Mouse (Mus musculus) MEL (cell line): Measurements from ENCODE around the gene Chrng. TPM values are rescaled to one million over a fixed set of nuclear protein-coding genes. Genes with fewer than 3 reads are reported as not detected.
A peak's percentile ranks its signal among the peaks of the same experiment; 100 is the strongest.

Source experiments
- DNase-seq: peaks from one replicate; pipeline ENCODE4 v3.0.0; 2011; ENCODE audit warnings: low read depth, low spot score
- H3K27ac ChIP-seq: 2 replicates; pipeline ENCODE4 v1.5.1; 2012; ENCODE audit warnings: low read depth, mild to moderate bottlenecking, control low read depth, low read length, moderate library complexity; ENCODE audit not compliant: control insufficient read depth
- H3K27me3 ChIP-seq, 2 experiments: fragments of 150-350 bp in 1 of 2; sonication (generic) in 1 of 2; 2 replicates each; pipeline ENCODE4 v1.6.1; 2012; ENCODE audit warnings: low read length in 2 of 2, mild to moderate bottlenecking in 2 of 2, improper control_type of control experiment in 1 of 2, moderate library complexity in 1 of 2; ENCODE audit not compliant: insufficient read depth in 2 of 2, control insufficient read depth in 1 of 2
- H3K36me3 ChIP-seq, 2 experiments: 2 replicates each; pipeline ENCODE4 v1.6.1; 2012 to 2014; ENCODE audit warnings: low read length in 2 of 2, improper control_type of control experiment in 1 of 2, inconsistent platforms in 1 of 2, mild to moderate bottlenecking in 1 of 2; ENCODE audit not compliant: insufficient read depth in 2 of 2, control insufficient read depth in 1 of 2
- H3K4me1 ChIP-seq, 2 experiments: fragments of 150-350 bp in 1 of 2; sonication (generic) in 1 of 2; 2 replicates each; pipeline ENCODE4 v1.6.1; 2012; ENCODE audit warnings: low read length in 2 of 2, improper control_type of control experiment in 1 of 2, mild to moderate bottlenecking in 1 of 2; ENCODE audit not compliant: insufficient read depth in 2 of 2, control insufficient read depth in 1 of 2
- H3K4me3 ChIP-seq, 2 experiments: fragments of 150-350 bp in 1 of 2; sonication (generic) in 1 of 2; 2 replicates each; pipeline ENCODE4 v1.5.1; 2012; ENCODE audit warnings: low read depth in 2 of 2, low read length in 2 of 2, mild to moderate bottlenecking in 2 of 2, moderate library complexity in 2 of 2, control low read depth in 1 of 2, improper control_type of control experiment in 1 of 2; ENCODE audit not compliant: control insufficient read depth in 1 of 2, insufficient read depth in 1 of 2
- H3K79me2 ChIP-seq: 2 replicates; pipeline ENCODE4 v1.6.1; 2012; ENCODE audit warnings: mild to moderate bottlenecking, low read length, moderate library complexity; ENCODE audit not compliant: control insufficient read depth, poor library complexity, insufficient read depth
- H3K9ac ChIP-seq: 2 replicates; pipeline ENCODE4 v1.6.1; 2012; ENCODE audit warnings: low read depth, mild to moderate bottlenecking, control low read depth, low read length, moderate library complexity; ENCODE audit not compliant: control insufficient read depth, poor library complexity, severe bottlenecking
- H3K9me3 ChIP-seq: fragments of 150-350 bp; sonication (generic); replicated peaks from 2 replicates; pipeline ENCODE4 v1.6.1; 2012; ENCODE audit warnings: mild to moderate bottlenecking, low read length, improper control_type of control experiment, moderate library complexity; ENCODE audit not compliant: insufficient read depth
- CTCF ChIP-seq, 3 experiments: IDR thresholded peaks in 2 of 3; conservative IDR thresholded peaks in 1 of 3; 2 replicates each; pipeline ENCODE4 v1.5.1; 2011 to 2012; ENCODE audit warnings: low read length in 3 of 3, low read depth in 2 of 3, mild to moderate bottlenecking in 2 of 3, improper control_type of control experiment in 1 of 3, inconsistent platforms in 1 of 3, mixed read lengths in 1 of 3, moderate library complexity in 1 of 3; ENCODE audit not compliant: control insufficient read depth in 1 of 3, insufficient read depth in 1 of 3, poor library complexity in 1 of 3, severe bottlenecking in 1 of 3
- EP300 ChIP-seq, 2 experiments: IDR thresholded peaks; 2 replicates each; pipeline ENCODE4 v1.6.1; 2011; ENCODE audit warnings: improper control_type of control experiment in 2 of 2, low read length in 2 of 2, low read depth in 1 of 2, mild to moderate bottlenecking in 1 of 2
- ETS1 ChIP-seq: IDR thresholded peaks from 2 replicates; pipeline ENCODE4 v1.6.1; 2012; ENCODE audit warnings: low read depth, mild to moderate bottlenecking, inconsistent platforms, low read length, improper control_type of control experiment, moderate library complexity
- GATA1 ChIP-seq: IDR thresholded peaks from 2 replicates; pipeline ENCODE4 v1.6.1; 2011; ENCODE audit warnings: low read depth, low read length, improper control_type of control experiment
- HCFC1 ChIP-seq: IDR thresholded peaks from 2 replicates; pipeline ENCODE4 v1.6.1; 2012; ENCODE audit warnings: low read depth, mild to moderate bottlenecking, inconsistent platforms, low read length, improper control_type of control experiment, moderate library complexity
- KAT2A ChIP-seq: conservative IDR thresholded peaks from 2 replicates; pipeline ENCODE4 v1.6.1; 2012; ENCODE audit warnings: low read depth, low read length, improper control_type of control experiment, inconsistent platforms
- MAX ChIP-seq: IDR thresholded peaks from 2 replicates; pipeline ENCODE4 v1.6.1; 2011; ENCODE audit warnings: low read length, improper control_type of control experiment
- MAZ ChIP-seq: IDR thresholded peaks from 2 replicates; pipeline ENCODE4 v1.6.1; 2012; ENCODE audit warnings: low read depth, mild to moderate bottlenecking, inconsistent platforms, low read length, improper control_type of control experiment
- MEF2A ChIP-seq: IDR thresholded peaks from 2 replicates; pipeline ENCODE4 v1.6.1; 2014; ENCODE audit warnings: low read depth, mild to moderate bottlenecking, inconsistent platforms, low read length, improper control_type of control experiment; ENCODE audit not compliant: poor library complexity, insufficient replicate concordance, severe bottlenecking; ENCODE audit errors: extremely low read depth
- MXI1 ChIP-seq: IDR thresholded peaks from 2 replicates; pipeline ENCODE4 v1.6.1; 2011; ENCODE audit warnings: mild to moderate bottlenecking, low read depth, low read length, improper control_type of control experiment
- MYB ChIP-seq: IDR thresholded peaks from 2 replicates; pipeline ENCODE4 v1.6.1; 2011; ENCODE audit warnings: mild to moderate bottlenecking, low read depth, low read length, improper control_type of control experiment
- POLR2A ChIP-seq, 2 experiments: IDR thresholded peaks; 2 replicates each; pipeline ENCODE4 v1.6.1; 2011 to 2012; ENCODE audit warnings: low read length in 2 of 2, mild to moderate bottlenecking in 2 of 2, control low read depth in 1 of 2, improper control_type of control experiment in 1 of 2, low read depth in 1 of 2, moderate library complexity in 1 of 2; ENCODE audit not compliant: control insufficient read depth in 1 of 2, insufficient read depth in 1 of 2, poor library complexity in 1 of 2
- POLR2AphosphoS5 ChIP-seq: IDR thresholded peaks from 2 replicates; pipeline ENCODE4 v1.6.1; 2012; ENCODE audit warnings: low read depth, borderline replicate concordance, mild to moderate bottlenecking, inconsistent platforms, low read length, moderate library complexity, mixed read lengths
- RAD21 ChIP-seq: IDR thresholded peaks from 2 replicates; pipeline ENCODE4 v1.6.1; 2011; ENCODE audit warnings: mild to moderate bottlenecking, low read depth, low read length, improper control_type of control experiment
- SIN3A ChIP-seq: IDR thresholded peaks from 2 replicates; pipeline ENCODE4 v1.6.1; 2012; ENCODE audit warnings: low read length, improper control_type of control experiment, inconsistent platforms
- SMC3 ChIP-seq: IDR thresholded peaks from 2 replicates; pipeline ENCODE4 v1.6.1; 2011; ENCODE audit warnings: low read depth, low read length, improper control_type of control experiment
- TAL1 ChIP-seq: IDR thresholded peaks from 2 replicates; pipeline ENCODE4 v1.6.1; 2012; ENCODE audit warnings: mild to moderate bottlenecking, inconsistent platforms, low read length, moderate library complexity, mixed read lengths
- TCF12 ChIP-seq: IDR thresholded peaks from 2 replicates; pipeline ENCODE4 v1.6.1; 2014; ENCODE audit warnings: low read depth, mild to moderate bottlenecking, inconsistent platforms, low read length, improper control_type of control experiment, moderate library complexity
- ZC3H11A ChIP-seq: IDR thresholded peaks from 2 replicates; pipeline ENCODE4 v1.6.1; 2012; ENCODE audit warnings: low read depth, mild to moderate bottlenecking, inconsistent platforms, low read length, improper control_type of control experiment
- ZMIZ1 ChIP-seq: IDR thresholded peaks from 2 replicates; pipeline ENCODE4 v1.6.1; 2012; ENCODE audit warnings: low read depth, mild to moderate bottlenecking, inconsistent platforms, low read length, improper control_type of control experiment, moderate library complexity
- polyA plus RNA-seq, 2 experiments: library from polyadenylated mRNA; stranded (reverse) in 1 of 2; unstranded in 1 of 2; fragments of >175 nt in 1 of 2; fragments of >200 nt in 1 of 2; gene quantifications; 2 replicates each; pipeline versions ENCODE4 v1.2.1 to v1.2.4; 2012; ENCODE audit warnings: low replicate concordance in 2 of 2, low read depth in 1 of 2; ENCODE audit not compliant: insufficient read length in 2 of 2, insufficient read depth in 1 of 2, missing spikeins in 1 of 2
- total RNA-seq: library from RNA; depleted of rRNA; stranded (reverse); fragments of 300-350 nt; gene quantifications from 2 replicates; pipeline ENCODE4 v1.2.3, GENCODE M21; 2012

Chrng gene
- total and polyA plus RNA-seq, 3 experiments, result not detected

DNA sequence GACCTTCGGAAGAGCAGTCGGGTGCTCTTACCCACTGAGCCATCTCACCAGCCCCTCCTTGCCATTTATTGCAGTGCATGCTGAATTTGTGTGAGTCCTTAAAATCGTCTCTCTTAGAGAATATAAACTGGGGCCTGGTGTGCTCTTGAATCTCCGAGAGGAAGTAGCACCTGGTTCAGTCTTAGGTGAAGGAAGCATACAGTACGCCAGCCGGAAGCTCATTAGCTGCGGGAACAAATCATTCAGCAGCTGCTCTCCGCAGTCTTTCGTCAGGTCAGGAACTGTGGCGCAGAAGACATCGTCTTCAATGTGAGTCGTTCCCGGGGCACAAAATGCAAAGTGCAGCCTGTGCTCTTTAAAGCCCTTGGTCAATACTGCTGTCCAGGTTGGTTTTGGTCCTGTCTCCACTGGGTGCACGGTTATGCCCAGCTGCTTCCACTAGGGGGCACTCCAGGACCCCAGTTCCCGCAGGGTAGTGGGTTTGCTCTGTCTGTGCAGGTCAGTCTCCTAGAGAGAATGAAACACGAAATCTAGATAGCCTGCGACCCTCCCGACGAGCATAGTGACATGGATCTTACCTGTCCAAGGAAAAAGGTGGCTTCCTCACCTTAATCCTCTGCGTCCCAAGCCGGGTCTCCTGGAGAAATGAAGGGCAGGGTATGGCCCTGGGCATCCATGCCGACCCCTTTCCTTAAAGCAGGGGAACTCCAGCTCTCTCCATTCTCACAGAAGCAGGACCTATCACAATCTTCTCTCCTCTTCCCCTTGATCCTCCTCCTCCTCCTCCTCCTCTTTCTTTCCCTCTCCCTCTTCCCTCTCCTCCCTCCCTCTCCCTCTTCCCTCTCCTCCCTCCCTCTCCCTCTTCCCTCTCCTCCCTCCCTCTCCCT lies 41.7 kb downstream of the Chrng start:
- Histone ChIP-seq H3K4me1 (0 out of 4 replicates have a peak, but pooled peaks cover 0 to 1% of the 10 kb centered on the region in 2 experiments), H3K9ac (no peak overlapping the region), H3K4me3 (no peak overlapping the region), H3K9me3 (no peaks in the 10 kb centered on the region), H3K79me2 (no peaks in the 10 kb centered on the region), H3K27ac (no peak overlapping the region), H3K27me3 (no peaks in the 10 kb centered on the region), H3K36me3 (no peaks in the 10 kb centered on the region)
- peak; percentile 61 for DNase-seq
- TF ChIP-seq ZC3H11A (peak; percentile 78), KAT2A (no peak), HCFC1 (no peak), ZMIZ1 (no peak), SMC3 (peak; percentile 71), CTCF (IDR thresholded peaks at IDR 0.05 in 2 of 3, conservative IDR thresholded peaks at IDR 0.05 in 1 of 3; ENCODE audit: control insufficient read depth in 1 of 3, insufficient read depth in 1 of 3, low read depth in 2 of 3, low read length in 3 of 3, poor library complexity in 1 of 3, severe bottlenecking in 1 of 3) (peak; percentile 87 to 97 (median 96)), RAD21 (peak; percentile 90), MEF2A (no peak), MAZ (no peak), SIN3A (no peak), POLR2A (IDR thresholded peaks at IDR 0.05; ENCODE audit: control insufficient read depth in 1 of 2, insufficient read depth in 1 of 2, low read depth in 1 of 2, low read length in 2 of 2, poor library complexity in 1 of 2) (no peak)

DNA sequence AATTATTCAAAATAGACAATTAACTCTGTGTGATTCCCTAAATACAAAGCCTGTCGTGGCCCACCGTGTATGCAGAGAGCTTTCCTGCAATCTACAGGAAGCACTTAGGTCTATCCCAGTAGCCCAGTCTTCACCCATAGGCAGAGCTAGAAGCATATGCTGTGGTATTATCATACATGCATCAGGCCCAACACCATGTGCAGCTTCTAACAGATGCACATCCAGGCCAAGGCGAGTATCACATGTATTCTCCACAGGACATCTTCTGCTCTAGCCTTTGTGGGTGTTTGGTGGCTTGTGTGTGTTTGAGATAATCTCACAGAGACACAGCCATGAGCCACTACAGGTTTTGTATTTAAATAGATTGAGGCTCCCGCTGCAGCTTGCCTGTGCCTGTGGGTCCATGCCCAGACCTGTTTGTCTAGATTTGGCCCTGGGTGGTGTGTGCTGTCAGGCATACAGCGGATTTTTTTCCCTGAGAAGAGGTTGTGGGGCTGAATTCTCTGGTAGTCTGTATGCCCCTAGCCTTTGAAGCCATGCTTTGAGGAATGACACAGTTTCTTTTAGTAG lies 47.7 kb downstream of the Chrng start:
- TF ChIP-seq MAX, result peak; percentile 55; the same call in 1 of the 2 replicates
- peak; percentile 16; the same call in 1 of the 2 replicates for TF ChIP-seq TCF12
- peak; percentile 36; the same call in 1 of the 2 replicates for TF ChIP-seq MXI1
- no peak for TF ChIP-seq POLR2AphosphoS5
- TF ChIP-seq MYB, result no peak
- TF ChIP-seq GATA1, result 0 out of 2 replicates have a peak, but pooled peaks have one; percentile 22
- peak; percentile 6 to 28; a peak in 1 of 4 replicates for TF ChIP-seq EP300 (IDR thresholded peaks at IDR 0.05; ENCODE audit: low read depth in 1 of 2, low read length in 2 of 2)
- peak; percentile 62 for TF ChIP-seq TAL1
- 0 out of 2 replicates have a peak, but pooled peaks have one; percentile 14 for TF ChIP-seq ETS1
- no peak overlapping the region for H3K27ac ChIP-seq
- no peak overlapping the region for H3K9ac ChIP-seq
- no peaks in the 10 kb centered on the region for H3K4me1 ChIP-seq
- H3K9me3 ChIP-seq, result no peaks in the 10 kb centered on the region
- H3K79me2 ChIP-seq, result no peaks in the 10 kb centered on the region
- H3K36me3 ChIP-seq, result no peaks in the 10 kb centered on the region
- peak; percentile 62 for DNase-seq
- no peak overlapping the region for H3K4me3 ChIP-seq
- H3K27me3 ChIP-seq, result peaks cover 0 to 1% of the 10 kb centered on the region in 2 experiments; a peak in 3 of 4 replicates
